Mouse (Mus musculus) gastrocnemius, postnatal 4 days (tissue): ENCODE results near the gene 9230104L09Rik. TPM values are rescaled to one million over a fixed set of nuclear protein-coding genes. Genes with fewer than 3 reads are reported as not detected.

Experiments
- DNase-seq, 2 experiments: peaks; one replicate each; pipeline ENCODE4 v3.0.0; 2021 to 2022; ENCODE audit warnings: low spot score in 2 of 2, mixed read lengths in 2 of 2
- total RNA-seq, 2 experiments: library from RNA; stranded (reverse); gene quantifications; 2 replicates each; pipeline ENCODE4 v1.2.3; 2021

9230104L09Rik gene
- total RNA-seq, 2 experiments from 2014 or later, result not detected

GRCm38 (mm10) chr2:148857506-148857905 lies 7.3 kb downstream of the 9230104L09Rik start:
- no peak for DNase-seq

GRCm38 (mm10) chr2:148856630-148857400 lies 8.0 kb downstream of the 9230104L09Rik start:
- no peak for DNase-seq

GRCm38 (mm10) chr2:148851116-148851906 lies 13.5 kb downstream of the 9230104L09Rik start:
- peak; percentile 30 to 57 for DNase-seq

GRCm38 (mm10) chr2:148839224-148839623 lies 25.6 kb downstream of the 9230104L09Rik start:
- no peak for DNase-seq

GRCm38 (mm10) chr2:148838075-148838777 lies 26.6 kb downstream of the 9230104L09Rik start:
- no peak for DNase-seq

GRCm38 (mm10) chr2:148834912-148835311 lies 29.9 kb downstream of the 9230104L09Rik start, which contains the start of gene Cst9:
TSS of gene Cst9 (plus strand) at chr2:148835147.
- no peak for DNase-seq

GRCm38 (mm10) chr2:148825986-148826385 lies 38.9 kb downstream of the 9230104L09Rik start:
- DNase-seq, result no peak

- DNase-seq, result no peak
Observed at GRCm38 (mm10) chr2:148819909-148820308, 44.9 kb downstream of the 9230104L09Rik start, which contains the start of gene Cst13. TSS of gene Cst13 (plus strand) at chr2:148820081.

- no peak for DNase-seq
Observed at GRCm38 (mm10) chr2:148806696-148807095, 58.1 kb downstream of the 9230104L09Rik start.

- DNase-seq, result no peak
Observed at GRCm38 (mm10) chr2:148801491-148801921, 63.3 kb downstream of the 9230104L09Rik start.

- no peak for DNase-seq
Observed at GRCm38 (mm10) chr2:148798485-148798884, 66.4 kb downstream of the 9230104L09Rik start, which contains the start of gene Cst8. TSS of gene Cst8 (plus strand) at chr2:148798785.

Other genes with a start within 250 kb of the 9230104L09Rik start
- gene Nxt1, start 192.4 kb downstream of the 9230104L09Rik start, total RNA-seq, result 10 to 100 TPM; 14.0 to 14.2 TPM
- gene Gzf1, start 184.0 kb downstream of the 9230104L09Rik start, total RNA-seq, result 10 to 100 TPM; 19.3 to 20.0 TPM
- 10 to 100 TPM in 1 of 2 experiments, 1 to 10 TPM in 1; 6.8 to 11.1 TPM for gene Napb, start 132.6 kb downstream of the 9230104L09Rik start, total RNA-seq
- under 1 TPM; 0.44 to 0.83 TPM for gene Cstl1, start 114.7 kb downstream of the 9230104L09Rik start, total RNA-seq
- gene Cst11, start 93.5 kb downstream of the 9230104L09Rik start, total RNA-seq, result not detected
- not detected for gene 8030411F24Rik, start 83.0 kb downstream of the 9230104L09Rik start, total RNA-seq
- gene Cst12, start 75.7 kb downstream of the 9230104L09Rik start, total RNA-seq, result not detected
- gene Cst8, start 66.3 kb downstream of the 9230104L09Rik start, total RNA-seq, result not detected
- not detected for gene Cst13, start 45.0 kb downstream of the 9230104L09Rik start, total RNA-seq
- not detected for gene Cst9, start 29.9 kb downstream of the 9230104L09Rik start, total RNA-seq
- gene Cst3, start 10.7 kb upstream of the 9230104L09Rik start, total RNA-seq, result 100 to 1,000 TPM; 380 to 427 TPM
- not detected for gene Gm1330, start 138.2 kb upstream of the 9230104L09Rik start, total RNA-seq
- not detected for gene Gm10750, start 152.2 kb upstream of the 9230104L09Rik start, total RNA-seq